Mouse (Mus musculus): ENCODE data around the gene Enoph1. TPM values are rescaled to one million over a fixed set of nuclear protein-coding genes. Genes with fewer than 3 reads are reported as not detected.
A peak's percentile ranks its signal among the peaks of the same experiment; 100 is the strongest.

The Enoph1 gene
- total RNA-seq, 2 experiments from 2014 or later = 6.4 to 8.0 TPM

GRCm38 (mm10) chr5:100038714-100039601 is 827 bp upstream of the Enoph1 start:
- peak; percentile 96 for DNase-seq (ENCODE audit: low spot score)

DNA sequence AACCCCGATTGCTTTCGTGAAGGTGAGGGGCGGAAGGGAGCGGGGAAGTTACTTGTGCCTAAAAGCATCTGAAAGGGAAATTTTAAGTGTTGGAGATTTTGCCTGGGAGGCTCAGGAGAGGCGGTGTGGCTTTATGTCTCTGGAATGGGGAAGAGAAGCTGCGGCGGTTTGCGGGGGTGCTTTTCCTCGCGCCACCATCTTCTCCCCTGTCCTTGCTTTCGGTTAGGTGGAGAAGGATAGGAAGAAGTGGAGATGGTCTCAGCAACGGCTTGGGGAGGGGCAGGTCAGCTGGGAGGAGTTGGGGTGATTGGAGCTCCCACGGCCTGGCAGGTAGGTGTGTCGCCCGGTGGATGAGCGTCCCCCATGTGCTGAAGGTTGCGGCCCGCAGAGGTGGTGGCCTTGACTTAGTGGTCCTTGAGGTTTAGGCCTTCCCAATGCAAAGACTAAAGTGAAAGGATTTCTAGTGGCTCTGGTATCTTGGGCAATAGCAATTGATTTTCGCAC is 548 bp downstream of the Enoph1 start:
- no peak for DNase-seq (ENCODE audit: low spot score)

- DNase-seq (ENCODE audit: low spot score) = no peak
Measured at GRCm38 (mm10) chr5:100041272-100041671, 1.5 kb downstream of the Enoph1 start.

DNA sequence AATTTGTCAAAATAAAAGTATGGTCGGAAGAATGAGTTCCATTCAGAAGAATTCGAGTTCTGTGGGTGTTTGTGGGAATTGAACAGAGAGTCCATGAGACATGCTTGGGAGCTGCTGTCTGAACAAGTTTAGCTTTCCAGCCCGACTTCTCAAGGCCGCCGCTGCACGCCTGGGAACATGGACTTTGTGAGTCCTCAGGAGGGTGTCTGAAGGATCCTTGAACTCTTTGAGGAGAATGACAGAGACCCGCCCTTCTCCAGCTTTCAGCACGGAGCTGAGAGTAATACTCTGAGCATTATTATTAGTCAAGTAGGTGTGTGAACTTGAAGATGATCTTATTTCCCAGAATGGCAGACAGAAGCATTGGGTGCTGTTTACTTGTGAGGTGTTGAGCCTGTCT is 2.7 kb downstream of the Enoph1 start:
- no peak for DNase-seq (ENCODE audit: low spot score)

- peak; percentile 50 for DNase-seq (ENCODE audit: low spot score)
Measured at GRCm38 (mm10) chr5:100043361-100043760, 3.6 kb downstream of the Enoph1 start.

DNA sequence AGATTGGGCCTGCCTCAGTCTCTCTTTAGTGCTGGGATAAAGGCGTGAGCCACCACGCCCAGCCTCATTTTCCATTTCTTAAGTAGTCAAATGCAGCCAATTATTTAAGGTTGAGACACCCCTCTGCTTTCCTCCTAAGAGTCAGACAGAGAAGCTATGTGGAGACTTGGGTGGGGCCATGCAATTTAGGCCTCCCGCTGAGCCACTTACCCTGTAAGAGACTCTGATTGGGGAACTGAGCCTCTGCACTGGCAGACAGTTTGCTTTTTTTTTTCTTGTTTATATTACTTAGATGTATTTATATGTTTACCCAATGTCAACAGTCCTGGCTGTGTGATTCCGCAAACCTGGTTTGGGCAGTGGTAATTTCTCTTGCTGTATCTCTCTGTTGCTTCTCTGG is 4.2 kb downstream of the Enoph1 start:
- no peak for DNase-seq (ENCODE audit: low spot score)

GRCm38 (mm10) chr5:100044621-100045020 is 4.8 kb downstream of the Enoph1 start:
- DNase-seq (ENCODE audit: low spot score) = no peak

DNA sequence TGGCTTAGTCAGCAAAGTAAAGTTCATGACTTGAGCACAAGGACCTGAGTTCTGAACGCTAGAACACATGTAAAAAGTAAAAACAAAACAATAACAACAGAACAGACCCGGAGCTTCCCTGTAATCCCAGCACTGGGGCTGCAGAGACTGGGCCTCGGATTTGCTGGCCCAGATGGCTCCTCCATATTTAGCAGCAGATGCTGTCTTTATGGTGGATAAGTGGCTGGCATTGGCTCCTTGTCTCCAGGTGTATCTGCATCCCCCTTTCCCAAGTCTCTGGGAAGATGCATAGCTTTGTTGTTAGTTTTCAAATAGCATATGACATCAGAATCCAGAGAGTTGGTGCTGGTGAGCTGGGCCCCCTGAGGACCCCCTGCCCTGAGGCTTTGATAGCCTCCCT is 6.3 kb downstream of the Enoph1 start:
- DNase-seq (ENCODE audit: low spot score) = no peak

DNA sequence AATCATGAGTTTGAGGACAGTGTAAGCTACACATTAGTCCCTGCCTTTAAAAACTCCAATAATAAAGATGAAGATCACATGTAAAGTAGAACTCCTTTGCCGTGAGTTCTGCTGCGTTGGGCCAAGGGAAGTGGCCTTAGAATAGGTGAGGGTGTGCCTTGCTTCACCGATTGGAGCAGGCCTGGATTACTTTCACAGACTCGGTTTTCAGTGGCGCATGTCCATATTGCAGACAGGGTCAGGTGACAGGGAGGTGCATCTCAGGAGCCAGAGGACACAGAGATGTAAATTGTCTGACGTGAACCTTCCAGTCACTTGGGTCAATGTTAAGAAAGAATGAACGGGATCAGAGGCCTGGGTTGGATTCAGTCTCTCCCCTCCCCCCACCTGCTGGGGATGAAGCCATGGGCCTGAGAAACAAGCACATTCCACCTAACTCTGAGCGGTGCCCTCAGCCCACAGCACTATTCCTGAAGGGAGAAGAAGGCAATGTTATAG is 7.4 kb downstream of the Enoph1 start:
- DNase-seq (ENCODE audit: low spot score) = no peak

GRCm38 (mm10) chr5:100047871-100048270 is 8.1 kb downstream of the Enoph1 start:
- DNase-seq (ENCODE audit: low spot score) = no peak

- DNase-seq (ENCODE audit: low spot score) = no peak
Measured at GRCm38 (mm10) chr5:100049904-100050303, 10.1 kb downstream of the Enoph1 start.

DNA sequence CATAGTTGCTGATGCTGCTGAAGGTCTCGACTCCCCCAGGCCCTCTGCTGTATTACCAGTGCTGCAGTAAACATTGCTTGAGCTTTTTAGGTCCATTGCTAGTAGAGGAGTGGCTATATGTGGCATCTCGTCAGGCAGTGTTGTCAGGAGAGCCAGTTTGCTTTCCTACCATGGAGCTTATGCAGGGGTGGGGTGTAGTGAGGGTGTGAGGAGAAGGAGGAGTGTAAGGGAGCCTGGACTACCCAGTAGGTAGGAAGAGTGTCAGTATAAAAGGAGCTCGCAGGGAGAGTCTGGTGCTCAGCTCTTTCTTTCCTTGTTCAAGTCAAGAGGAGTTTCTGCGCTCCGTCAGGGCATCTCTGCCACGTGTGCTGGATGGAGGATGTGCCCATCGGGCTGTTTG is 12.9 kb downstream of the Enoph1 start:
- DNase-seq (ENCODE audit: low spot score) = no peak

GRCm38 (mm10) chr5:100054807-100055547 is 15.2 kb downstream of the Enoph1 start:
- DNase-seq (ENCODE audit: low spot score) = no peak

DNA sequence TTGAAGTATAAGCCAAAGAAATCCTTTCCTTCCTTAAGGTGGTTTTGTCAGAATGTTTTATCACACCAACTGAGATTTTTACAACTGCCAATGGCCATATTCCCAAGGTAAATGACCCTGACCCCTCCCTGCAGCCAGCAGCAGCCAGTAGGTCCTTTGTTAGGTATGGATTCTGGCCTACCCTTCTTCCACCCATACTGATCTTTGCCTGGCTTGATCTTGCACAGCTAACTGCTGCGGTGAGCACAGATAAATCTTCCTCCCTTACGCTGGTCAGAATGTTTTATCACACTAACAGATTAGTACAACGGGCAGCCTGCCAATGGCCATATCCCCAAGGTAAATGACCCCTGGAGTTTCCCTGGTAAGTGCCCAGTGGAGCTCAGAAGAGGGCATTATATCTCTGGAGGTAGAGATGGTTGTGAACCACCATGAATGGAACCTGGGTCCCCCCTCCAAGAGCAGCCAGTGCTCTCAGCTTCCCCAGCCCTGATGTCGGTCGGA is 16.1 kb downstream of the Enoph1 start:
- DNase-seq (ENCODE audit: low spot score) = no peak

DNA sequence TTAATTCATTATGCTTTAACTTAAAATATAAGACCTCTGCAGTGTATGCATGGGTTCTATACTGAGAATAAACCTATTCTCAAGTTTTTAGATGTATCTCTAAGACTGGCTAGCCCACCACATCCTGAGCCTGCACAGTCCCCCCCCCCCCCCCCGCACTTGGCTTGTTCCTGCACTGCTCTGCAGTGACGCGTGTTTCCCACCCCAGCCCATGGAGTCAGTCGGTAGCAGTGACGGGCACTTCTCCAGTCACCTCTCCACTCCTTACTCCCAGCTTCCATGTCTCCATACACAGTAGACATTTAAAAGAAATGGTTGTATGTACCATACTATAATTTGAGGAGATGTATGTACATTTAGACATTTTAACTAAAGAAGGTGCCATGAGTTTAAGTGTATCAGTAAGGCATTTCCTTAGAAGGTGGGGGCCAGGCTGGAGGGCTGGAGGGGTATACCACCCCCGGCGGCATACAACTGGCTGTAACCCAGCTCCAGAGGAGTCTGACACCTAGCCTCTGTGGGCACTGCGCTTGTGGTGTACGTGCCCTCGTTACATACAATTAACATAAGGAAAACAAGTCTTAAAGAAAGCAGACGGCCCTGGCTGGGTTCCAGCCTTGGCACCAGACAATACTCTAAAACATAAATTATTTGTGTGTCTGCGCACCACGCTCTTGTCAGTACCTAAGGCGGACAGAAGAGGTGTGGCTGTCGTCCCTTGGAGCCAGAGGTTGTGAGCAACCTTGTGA is 17.9 kb downstream of the Enoph1 start:
- DNase-seq (ENCODE audit: low spot score) = no peak

DNA sequence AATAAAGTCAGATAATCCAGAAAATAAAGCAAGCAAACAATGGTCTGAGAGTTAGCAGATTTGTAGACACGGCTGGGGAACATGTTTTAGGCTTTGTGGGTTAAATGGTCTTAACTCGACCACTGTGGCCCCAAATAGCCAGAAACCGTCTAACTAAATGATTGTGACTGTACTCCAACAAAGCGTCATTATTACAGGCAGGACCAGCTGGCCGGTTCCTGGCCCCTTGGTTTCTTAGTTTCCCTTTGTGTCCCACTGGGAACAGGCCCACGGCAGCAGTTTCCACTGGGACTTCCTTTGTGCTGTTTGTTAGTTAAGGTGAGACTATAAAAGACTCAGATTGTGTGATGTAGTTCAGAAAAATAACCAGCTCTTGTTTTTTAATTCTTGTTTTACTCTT is 18.9 kb downstream of the Enoph1 start:
- no peak for DNase-seq (ENCODE audit: low spot score)

DNA sequence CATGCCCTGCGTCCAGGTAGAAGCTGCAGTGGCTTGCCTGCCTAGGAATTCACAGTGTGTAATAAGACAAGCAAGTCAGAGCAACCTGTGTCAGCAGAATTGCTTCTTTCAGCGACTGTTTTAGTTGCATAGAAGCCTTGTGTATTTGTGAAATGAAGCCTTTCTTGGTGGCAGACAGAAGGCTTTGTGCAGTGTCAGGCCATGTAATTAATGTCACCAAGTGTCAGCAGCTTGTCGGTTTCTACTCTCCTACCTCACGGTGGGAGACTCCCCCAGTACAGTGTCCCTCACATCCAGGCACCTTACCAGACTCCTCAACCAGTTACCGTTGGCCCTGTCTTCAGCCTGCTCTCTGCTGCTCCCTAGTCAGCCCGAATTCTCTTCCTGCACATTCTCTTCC is 19.5 kb downstream of the Enoph1 start:
- no peak for DNase-seq (ENCODE audit: low spot score)

GRCm38 (mm10) chr5:100060876-100061275 is 21.1 kb downstream of the Enoph1 start:
- peak; percentile 21 for DNase-seq (ENCODE audit: low spot score)

- no peak for DNase-seq (ENCODE audit: low spot score)
Measured at GRCm38 (mm10) chr5:100067579-100067978, 27.8 kb downstream of the Enoph1 start.

DNA sequence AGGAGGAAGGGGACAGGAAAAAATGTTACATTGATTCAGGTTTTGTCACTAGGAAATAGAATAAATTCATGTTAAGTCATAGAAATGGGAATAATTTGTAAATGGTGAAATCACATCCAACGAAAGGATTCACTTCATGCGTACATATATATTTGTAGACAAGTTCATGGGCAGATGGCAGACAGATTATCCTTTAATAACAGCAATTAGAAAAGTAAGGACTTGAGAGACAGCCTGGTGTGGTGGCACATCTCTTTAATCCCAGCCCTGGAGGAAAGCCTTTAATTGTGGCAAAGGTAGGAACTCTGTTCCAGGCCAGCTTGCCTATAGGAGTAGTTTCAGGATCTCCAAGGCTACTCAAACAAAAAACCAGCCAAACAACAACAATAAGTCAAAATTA is 29.7 kb downstream of the Enoph1 start:
- no peak for DNase-seq (ENCODE audit: low spot score)

DNA sequence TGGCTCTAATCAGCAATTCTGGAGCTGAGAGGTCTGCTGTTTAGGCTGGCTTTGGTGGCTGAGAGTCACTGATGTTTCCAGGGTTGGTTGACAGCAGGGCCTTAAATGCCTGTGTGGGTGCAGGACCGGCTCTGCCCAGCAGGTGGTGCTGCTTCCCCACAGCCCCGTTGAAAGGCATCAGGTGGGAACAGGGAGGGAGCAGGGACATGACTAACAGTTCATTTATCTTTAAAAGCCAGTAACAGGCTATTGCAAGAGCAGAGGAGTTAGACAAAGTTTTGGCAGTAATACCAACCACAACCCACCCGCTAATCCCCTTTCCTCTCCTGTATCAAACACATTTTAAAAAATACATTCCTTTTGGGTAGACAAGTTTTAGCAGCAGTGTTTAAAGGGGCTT is 30.5 kb downstream of the Enoph1 start:
- peak; percentile 77 for DNase-seq (ENCODE audit: low spot score)
